Mouse (Mus musculus): ENCODE measurements at regions not wholly inside any gene's neighbourhood (a gene's known extent, or its start where the extent isn't known, plus 50 kb on each side); places are given as distances from the start of the nearest gene placed in this dataset.

- no peak for DNase-seq
Measured at GRCm38 (mm10) chr1:71996234-71996619, 215.9 kb downstream of the Mreg start.

- DNase-seq = peak; percentile 21 to 25
Measured at GRCm38 (mm10) chr1:71995573-71996233, 216.4 kb downstream of the Mreg start.

DNA sequence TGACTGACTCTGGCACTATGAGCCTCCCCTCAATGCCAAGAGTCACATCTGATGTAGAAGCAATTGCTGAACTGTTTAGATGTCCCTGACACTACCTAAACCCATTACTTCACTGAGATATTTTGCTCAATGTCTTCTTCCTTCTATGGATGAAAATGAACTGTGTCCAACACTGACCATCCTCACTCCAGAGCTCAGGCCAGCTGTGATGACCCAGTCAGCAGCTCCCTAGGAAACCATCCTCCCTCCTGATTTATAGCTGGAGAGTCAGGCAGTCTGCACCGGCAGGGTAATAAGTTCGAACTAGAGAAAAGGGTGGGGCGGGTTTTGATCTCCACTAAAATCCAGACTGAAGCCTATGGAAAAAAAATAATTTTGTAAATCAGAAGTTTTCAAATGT lies 221.2 kb downstream of the Mreg start:
- DNase-seq = no peak

GRCm38 (mm10) chr1:71988086-71988485 lies 224.0 kb downstream of the Mreg start:
- no peak for DNase-seq

GRCm38 (mm10) chr1:71986047-71986446 lies 226.1 kb downstream of the Mreg start:
- no peak for DNase-seq

DNA sequence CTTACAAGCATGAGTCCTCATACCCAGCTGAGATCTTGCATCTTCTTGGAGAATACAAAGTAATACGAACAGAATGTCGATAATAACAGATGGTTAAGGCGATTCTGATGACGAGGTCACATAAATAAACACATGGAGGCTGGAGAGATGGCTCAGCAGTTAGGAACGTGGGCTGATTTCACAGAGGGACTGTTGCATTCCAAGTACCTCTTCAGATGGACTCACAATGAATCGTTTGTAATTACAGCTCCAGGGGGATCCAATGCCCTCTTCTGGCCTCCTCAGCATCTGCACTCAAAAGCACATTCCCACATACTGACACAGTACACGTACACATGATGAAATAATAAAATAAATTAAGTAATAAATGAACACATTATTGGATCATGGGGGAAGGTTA lies 228.3 kb downstream of the Mreg start:
- no peak for DNase-seq

DNA sequence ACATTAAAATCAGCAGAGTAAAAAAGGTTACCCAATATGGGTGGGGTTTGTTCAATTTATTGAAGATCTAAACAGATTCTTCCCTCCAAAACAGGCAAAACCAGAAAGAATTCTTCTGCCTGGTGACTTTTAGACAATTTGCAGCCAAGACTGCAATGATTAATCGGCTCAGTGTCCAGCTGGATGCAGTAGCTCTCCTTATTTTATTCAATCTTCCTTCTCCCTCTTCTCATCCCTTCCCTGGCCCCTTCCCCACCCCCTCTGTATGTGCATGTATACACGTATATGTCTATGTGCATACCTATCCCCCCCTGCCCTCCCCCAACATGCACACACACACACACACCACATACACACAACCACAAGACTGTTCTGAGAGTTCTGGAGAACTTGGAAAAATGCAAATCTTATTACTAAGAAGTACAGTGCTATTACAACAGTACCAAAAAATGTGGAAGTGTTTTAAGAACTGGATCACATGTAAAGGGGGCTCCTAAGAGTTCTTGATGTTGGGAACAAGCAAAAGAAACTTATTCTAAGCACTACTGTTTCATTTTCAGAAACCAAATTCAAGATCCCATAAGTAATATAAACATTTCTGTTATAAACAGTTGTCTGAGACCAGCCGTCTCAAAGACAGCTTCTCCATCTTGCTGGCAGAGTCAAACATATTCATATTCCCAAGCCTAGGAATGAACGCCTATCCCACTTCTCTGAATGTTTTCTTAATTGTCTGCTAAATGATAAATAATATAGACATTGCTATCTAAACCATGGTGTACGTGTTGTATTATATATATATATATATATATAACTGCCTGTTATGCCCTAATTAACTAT lies 229.5 kb downstream of the Mreg start:
- no peak for DNase-seq

DNA sequence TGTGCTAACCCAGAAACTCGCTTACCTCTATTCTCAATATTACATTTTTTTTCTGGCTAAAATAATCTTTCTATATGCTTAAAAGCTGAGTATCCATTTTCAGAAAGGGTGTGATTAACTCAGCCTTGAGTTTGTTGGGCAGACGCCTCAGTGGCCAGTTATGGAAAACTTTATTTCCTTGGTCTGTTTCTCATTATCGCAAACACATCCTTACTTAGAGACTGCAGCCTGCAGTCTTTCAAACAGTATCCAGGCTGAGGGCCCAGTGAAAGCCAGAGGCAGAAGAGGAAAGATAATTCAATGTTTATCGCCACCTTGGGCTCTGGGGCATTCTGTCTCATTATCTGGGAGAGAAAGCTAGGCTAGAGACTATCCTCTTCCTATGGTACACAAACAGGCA lies 231.5 kb downstream of the Mreg start:
- no peak for DNase-seq

DNA sequence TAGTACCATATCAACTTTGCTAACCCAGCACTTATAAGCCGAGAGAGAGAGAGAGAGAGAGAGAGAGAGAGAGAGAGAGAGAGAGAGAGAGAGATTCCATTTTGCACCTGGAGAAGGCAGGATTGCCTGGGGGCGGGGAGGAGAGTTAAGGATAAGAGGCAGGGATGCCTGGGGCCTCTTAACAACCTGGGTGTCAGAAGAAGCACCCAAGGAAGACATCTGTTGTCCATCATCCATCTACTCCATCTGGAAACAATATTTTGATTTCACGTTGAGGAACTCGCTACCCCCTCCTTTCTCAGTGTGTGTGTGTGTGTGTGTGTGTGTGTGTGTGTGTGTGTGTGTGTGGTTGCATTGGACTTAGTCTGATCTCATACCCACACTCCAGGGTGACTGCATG lies 232.8 kb downstream of the Mreg start:
- no peak for DNase-seq

GRCm38 (mm10) chr1:71977361-71977760 lies 234.7 kb downstream of the Mreg start:
- DNase-seq = no peak

- no peak for DNase-seq
Measured at GRCm38 (mm10) chr1:71974715-71975114, 237.4 kb downstream of the Mreg start.

GRCm38 (mm10) chr1:71971943-71972342 lies 240.2 kb downstream of the Mreg start:
- no peak for DNase-seq

GRCm38 (mm10) chr1:71970771-71971170 lies 241.3 kb downstream of the Mreg start:
- DNase-seq = no peak

- no peak for DNase-seq
Measured at GRCm38 (mm10) chr1:71967574-71968104, 244.5 kb downstream of the Mreg start.

DNA sequence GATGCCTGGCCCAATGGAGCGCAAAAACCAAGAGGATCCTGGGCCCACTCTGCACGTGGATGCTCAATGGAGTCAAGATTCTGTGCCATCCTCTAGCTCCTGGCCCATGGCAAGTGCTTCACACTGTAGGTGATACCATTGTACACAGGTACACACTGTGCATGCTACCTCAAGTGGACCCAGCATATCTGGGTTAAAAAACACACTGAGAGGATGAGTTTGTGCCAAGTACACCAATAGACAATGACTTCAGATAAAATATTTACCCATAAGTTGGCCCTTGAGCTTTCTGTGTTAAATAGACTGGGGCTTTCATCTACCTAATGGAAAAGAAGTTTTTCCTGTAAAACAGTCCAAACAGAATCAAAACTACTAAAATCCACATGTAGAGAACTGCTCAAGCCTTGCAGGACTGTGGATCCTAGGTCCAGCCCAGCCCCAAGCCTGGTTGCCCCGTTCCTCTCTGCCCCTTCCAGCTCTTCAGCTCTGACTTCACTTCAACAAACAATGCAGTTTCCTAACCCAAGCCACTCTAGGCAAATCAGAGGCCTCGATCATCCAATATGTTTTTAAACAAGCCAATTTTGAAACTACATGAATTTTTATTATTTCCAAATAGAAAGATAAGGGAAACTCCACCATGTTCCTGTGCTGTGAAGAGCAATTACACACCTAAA lies 247.5 kb downstream of the Mreg start:
- no peak for DNase-seq

DNA sequence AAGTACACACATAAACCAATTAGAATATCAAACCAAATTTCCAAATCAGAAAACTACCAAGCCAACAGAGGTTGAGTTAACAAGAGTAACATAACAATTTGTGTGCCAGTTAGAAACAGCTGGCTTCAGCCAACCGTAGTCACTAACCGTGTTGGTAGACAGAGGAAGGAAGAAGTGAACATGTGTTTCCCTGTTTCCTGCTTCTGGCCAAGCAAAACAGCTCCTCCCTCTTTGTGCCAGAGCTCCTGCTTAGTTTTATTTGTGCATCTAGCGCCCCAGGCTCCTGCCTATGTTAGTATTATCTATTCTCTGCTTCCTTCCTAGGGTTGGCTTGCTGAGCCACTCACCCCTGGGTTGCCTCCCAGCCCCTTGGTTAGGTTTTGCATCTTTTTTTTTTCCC lies 255.2 kb downstream of the Mreg start:
- no peak for DNase-seq

DNA sequence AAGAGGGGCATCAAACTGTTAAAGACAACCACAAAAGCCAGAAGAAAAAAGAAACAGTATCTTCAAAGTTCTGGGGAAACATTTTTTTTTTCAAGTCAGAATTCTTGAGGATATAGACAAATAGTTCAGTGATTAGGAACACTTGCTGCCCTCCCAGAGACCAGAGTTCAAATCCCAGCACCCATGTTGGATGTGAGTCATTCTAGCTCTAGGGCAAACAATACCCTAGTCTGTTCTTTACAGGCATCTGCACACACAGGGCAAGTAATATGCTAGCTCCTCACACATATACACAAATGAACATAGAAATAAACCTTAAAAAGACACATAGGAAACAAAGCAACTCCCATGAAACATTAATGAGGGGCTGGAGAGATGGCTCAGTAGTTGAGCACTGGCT lies 256.8 kb downstream of the Mreg start:
- no peak for DNase-seq

DNA sequence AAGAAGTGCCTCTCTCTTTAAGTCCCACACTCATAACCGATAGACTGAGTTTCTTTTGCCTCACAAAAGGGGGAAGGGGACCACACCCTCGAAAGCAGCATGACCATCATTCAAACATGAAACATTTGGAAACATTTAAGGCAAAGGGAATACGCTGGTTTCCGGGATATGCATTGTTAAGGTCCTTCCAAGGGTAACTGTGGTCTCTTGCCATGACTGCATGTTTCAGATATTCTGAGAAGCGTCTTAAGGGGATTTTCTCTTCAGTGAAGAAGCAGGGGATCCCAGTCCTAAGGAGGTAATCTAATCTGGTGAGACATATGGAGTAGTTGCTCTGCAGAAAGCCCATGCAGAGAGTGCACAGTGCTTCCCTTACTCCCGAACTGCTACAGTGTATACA lies 258.8 kb downstream of the Mreg start:
- no peak for DNase-seq

DNA sequence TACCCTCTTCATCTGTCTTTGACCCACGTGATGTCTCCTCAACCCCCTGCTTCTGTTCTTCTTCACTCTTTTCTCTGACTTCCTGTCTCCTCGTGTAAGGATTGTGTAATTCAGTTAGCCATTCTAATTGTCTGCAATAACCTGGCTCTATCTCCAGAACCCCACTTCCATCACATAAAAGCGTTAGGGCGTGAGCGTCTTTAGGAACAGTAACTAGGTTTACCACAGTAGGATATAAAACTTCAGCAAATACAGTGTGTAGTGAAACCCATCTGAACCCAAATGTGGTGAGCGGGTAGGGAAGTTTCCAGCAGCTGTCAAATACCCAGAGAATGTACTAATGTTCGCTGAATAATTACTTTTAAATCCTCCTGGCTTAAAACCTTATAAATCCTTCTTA lies 262.6 kb downstream of the Mreg start:
- DNase-seq = no peak

GRCm38 (mm10) chr1:71948686-71949085 lies 263.4 kb downstream of the Mreg start:
- DNase-seq = no peak

DNA sequence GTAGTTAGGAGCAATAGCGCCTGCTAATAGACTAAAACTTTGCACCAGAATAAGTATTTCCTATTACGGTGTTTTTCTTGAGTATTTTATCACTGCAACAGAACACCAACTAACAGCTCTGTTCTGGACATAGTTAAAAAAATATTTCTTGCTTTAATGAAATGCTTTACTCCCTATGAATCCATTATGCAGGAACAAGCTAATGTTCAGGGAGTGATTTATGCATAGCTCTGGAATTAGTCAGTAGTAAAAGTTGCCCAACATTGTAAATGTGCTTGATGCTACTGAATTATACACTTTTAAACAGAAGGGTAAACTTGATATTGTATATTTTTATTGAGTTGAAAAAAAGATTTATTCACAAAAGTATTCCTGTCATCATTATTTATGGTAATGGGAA lies 264.6 kb downstream of the Mreg start:
- no peak for DNase-seq

DNA sequence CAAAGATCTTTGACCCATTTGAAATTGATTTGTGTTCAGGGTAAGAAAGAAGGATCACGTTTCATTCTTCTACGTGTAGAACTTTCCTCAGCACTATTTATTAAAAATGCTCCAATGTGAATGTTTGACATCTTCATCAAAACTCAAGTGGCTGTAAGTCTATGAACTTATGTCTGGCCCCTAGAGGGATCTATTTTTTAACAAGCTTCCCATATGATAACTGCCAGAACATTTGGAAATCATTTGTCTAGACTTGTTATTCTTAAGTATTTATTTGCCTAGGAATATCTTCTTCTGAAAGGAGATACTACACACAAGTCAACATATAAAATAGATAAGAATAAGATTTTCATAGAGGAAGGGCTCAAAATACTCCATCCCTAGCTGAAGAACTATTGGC lies 265.2 kb downstream of the Mreg start:
- DNase-seq = no peak

DNA sequence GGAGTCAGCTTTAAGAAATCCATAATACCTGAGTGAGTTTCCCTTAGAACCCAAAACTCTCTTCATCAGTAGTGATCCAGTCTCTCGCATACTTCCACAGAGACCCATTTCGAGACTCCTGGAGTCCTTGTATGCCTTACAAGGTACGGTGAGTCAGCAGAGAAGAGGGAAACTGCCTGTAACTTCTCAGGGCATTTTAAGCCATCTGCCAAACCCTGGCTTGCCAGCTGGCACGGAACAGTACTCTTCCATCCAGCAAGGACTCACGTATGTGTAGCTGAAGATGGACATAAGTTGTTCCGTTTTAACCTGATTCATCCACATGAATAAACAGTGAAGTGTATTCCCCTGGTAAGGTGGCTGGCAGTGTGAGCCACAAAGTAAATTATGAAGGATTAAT lies 267.0 kb downstream of the Mreg start:
- DNase-seq = peak; percentile 85 to 89

DNA sequence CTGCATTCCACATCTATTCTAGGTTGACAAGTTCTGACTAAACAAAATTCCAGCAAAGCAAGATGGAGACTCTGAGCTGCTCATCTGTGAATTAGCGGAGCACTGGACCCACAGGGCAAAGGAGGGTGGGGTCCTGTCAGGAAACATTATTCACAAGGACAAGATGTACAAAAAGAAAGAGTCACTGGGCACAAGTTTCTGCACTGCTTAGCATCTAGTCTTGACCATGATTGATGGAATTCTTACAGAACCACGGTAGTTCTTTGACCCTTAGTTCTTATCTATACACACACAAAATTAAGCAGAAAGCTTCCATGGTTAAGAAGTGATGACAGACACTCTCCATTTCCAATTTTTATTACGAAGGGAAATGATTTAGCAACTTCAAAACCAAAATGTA lies 267.6 kb downstream of the Mreg start:
- no peak for DNase-seq

All from cerebellum, postnatal 10 days (tissue).